In the genomic region with DNA sequence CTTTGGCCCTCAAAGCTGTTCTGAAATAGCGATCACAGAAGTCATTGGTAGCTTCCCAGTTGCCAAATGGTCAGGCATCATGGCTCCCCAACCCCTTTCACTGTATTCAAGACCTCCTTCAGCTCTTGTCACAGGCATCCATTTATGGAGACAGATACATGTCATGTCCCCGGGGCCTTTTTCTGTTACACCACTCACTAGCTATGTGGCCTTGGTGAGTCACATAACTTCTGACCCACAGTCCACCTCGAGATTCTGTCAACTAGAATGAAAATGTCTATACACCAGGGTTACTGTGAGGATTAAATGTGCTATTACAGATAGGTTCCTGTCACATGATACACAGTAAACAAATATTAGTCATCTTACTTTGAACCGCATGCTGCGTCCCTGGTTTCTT, we compare ENCODE assay signal across 16 mouse cellular contexts.
"Had no signal": no experiment of that assay in that cellular context is flagged by ENCODE, and none has a peak within 500 bp of the region (broad histone marks: within the 10 kb centered on the region; RNA-seq: fewer than 3 reads in every experiment).

No protein-coding gene starts in this region.

- H3K27ac ChIP-seq: kidney, embryonic 15.5 days; left cerebral cortex, adult 2 months; limb, embryonic 10.5 days; liver, embryonic 12.5 days; midbrain, embryonic 10.5 days; midbrain, embryonic 15.5 days; neural tube, embryonic 13.5 days had no signal

- H3K4me3 ChIP-seq: kidney, embryonic 15.5 days; left cerebral cortex, adult 2 months; limb, embryonic 10.5 days; liver, embryonic 12.5 days; midbrain, embryonic 10.5 days; midbrain, embryonic 15.5 days; neural tube, embryonic 13.5 days had no signal

- DNase-seq: kidney, postnatal 14 days; lung, embryonic 14.5 days; lung, postnatal 10 days; lung, postnatal 4 days; retina, postnatal 1 day; right cerebral cortex, postnatal 4 days; spleen, adult 18-20 months; thymus, adult 2 months; thymus, postnatal 25 days had no signal

- H3K4me1 ChIP-seq: kidney, embryonic 15.5 days; limb, embryonic 10.5 days had no signal

- H3K27me3 ChIP-seq: kidney, embryonic 15.5 days; liver, embryonic 12.5 days; midbrain, embryonic 15.5 days; neural tube, embryonic 13.5 days had no signal

- H3K9ac ChIP-seq: kidney, embryonic 15.5 days; liver, embryonic 12.5 days; lung, embryonic 14.5 days; midbrain, embryonic 15.5 days; neural tube, embryonic 13.5 days had no signal

- H3K9me3 ChIP-seq: kidney, embryonic 15.5 days; limb, embryonic 10.5 days; liver, embryonic 12.5 days; midbrain, embryonic 10.5 days; midbrain, embryonic 15.5 days; neural tube, embryonic 13.5 days had no signal

- H3K4me2 ChIP-seq: kidney, embryonic 15.5 days; liver, embryonic 12.5 days; lung, embryonic 14.5 days; midbrain, embryonic 15.5 days; neural tube, embryonic 13.5 days had no signal

- H3K36me3 ChIP-seq: kidney, embryonic 15.5 days; limb, embryonic 10.5 days; liver, embryonic 12.5 days; midbrain, embryonic 10.5 days; midbrain, embryonic 15.5 days; neural tube, embryonic 13.5 days had no signal

- ATAC-seq: liver, embryonic 12.5 days; midbrain, embryonic 15.5 days had no signal
